Mouse (Mus musculus) B cell, adult (primary cell): ENCODE results near the gene Fam217a. TPM values are rescaled to one million over a fixed set of nuclear protein-coding genes. Genes with fewer than 3 reads are reported as not detected.

Source experiments
- total RNA-seq: library from RNA; stranded (reverse); gene quantifications from 4 replicates; pipeline ENCODE4 v1.2.4, GENCODE M21; 2023; ENCODE audit not compliant: inconsistent age

Gene Fam217a
- total RNA-seq = not detected in 4 replicates

DNA sequence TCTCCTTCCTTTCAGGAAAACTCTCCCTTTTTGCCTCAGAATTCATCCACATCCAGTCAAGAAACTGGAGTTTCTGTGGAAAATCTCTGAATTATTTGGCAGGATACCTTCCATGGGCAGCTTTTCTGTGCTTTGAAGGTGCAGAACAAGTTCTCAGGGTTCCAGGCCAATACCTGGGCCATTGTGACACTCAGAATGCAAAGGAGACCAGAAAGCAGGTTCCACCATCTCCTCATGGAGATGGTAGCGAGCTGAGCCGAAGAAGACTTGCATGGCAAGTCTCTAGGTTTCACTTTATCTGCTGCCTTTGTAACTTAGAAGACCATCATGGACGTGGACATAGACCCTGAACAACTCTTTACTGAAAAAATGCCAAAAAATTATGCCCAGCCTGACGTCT, at the start of gene Fam217a, which contains the start of gene 4933417A18Rik:
Fam217a (minus strand) TSS at position 101 of the 400 bp plus-strand sequence.
4933417A18Rik (plus strand) TSS at position 200 of the 400 bp plus-strand sequence.

DNA sequence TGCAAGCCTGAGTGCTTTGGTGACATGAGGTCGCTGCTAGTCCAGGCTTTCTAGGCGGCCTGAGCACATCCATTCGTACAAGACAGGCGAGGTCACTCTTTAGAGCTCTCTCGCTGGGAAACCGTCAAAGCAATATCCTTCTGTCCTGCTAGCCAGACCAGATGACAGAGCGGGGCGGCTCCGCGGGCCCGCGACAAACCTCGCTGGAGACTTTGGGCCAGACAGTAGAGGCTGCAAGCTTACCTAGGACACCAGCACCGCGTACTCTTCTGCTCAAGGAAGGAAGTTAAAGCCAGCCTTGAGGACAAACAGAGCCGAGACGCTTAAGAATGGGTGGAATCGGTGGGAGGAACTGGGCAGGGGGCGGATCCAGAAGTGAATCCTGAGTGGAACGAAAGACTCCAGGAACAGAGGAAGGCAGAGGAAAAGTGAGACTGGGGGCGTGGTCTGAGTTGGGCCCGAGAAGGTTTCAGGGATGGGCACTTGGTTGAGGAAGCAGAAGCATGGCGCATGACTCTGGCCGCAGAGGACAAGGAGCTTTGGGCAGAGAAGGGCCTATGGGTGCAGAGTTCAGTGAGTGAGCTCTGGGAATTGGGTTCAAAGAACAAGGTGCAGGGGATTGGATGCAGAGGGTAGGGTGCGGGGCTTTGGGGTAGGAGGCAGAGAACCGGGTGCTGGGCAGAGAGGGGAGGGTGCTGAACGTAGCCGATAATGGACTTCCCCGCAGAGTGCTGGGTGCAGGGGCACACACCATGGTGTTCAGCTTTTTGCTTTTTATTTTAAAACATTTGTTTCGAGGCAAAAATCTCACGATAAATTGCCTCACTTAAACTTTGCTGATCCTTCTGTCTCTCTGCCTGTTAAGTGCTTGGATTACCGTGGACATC, 39.6 kb upstream of the Fam217a start, which contains the start of gene Eci3:
Eci3 (minus strand) TSS at position 300 of the 887 bp plus-strand sequence.

DNA sequence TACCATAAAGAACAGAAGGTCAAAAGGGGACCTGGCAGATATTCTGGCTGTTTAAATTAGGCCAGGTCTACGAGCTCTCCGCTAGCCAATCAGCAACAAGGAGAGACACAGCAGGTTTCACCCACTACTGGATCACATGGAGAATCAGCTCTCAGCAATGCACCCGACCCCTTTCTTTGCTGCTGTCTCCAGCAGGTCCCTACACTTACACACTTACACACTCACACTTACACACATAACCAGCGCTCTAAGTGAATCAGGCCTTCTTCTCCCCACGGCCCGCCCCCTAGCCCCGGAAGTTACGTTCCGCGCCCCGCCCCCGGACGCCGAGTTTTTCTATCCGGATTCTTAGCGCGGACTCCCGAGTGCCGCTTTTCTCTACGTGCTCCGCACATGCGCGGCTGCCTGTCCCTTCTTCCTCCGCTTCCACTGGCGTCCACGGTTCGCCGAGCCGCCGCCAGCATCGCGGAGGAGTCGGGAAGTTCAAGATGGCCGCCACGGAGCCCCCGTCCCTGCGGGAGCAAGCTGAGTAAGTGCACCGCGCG, 48.9 kb downstream of the Fam217a start, which contains the start of gene Prpf4b:
Prpf4b (plus strand) TSS at position 137 of the 545 bp plus-strand sequence.

Other genes with a start within 250 kb of the Fam217a start
- gene Fam50b, start 189.5 kb downstream of the Fam217a start, total RNA-seq = not detected in 4 replicates
- 170 to 188 TPM (median 177 TPM) in 4 replicates for gene Prpf4b, start 49.0 kb downstream of the Fam217a start, total RNA-seq
- not detected in 4 replicates for gene 4933417A18Rik, start 99 bp upstream of the Fam217a start, total RNA-seq
- gene Eci3, start 39.5 kb upstream of the Fam217a start, total RNA-seq = not detected in 4 replicates
- 19.5 to 27.7 TPM (median 21.4 TPM) in 4 replicates for gene Eci2, start 102.8 kb upstream of the Fam217a start, total RNA-seq